ENCODE assay signal across 8 mouse cellular contexts in the genomic region with DNA sequence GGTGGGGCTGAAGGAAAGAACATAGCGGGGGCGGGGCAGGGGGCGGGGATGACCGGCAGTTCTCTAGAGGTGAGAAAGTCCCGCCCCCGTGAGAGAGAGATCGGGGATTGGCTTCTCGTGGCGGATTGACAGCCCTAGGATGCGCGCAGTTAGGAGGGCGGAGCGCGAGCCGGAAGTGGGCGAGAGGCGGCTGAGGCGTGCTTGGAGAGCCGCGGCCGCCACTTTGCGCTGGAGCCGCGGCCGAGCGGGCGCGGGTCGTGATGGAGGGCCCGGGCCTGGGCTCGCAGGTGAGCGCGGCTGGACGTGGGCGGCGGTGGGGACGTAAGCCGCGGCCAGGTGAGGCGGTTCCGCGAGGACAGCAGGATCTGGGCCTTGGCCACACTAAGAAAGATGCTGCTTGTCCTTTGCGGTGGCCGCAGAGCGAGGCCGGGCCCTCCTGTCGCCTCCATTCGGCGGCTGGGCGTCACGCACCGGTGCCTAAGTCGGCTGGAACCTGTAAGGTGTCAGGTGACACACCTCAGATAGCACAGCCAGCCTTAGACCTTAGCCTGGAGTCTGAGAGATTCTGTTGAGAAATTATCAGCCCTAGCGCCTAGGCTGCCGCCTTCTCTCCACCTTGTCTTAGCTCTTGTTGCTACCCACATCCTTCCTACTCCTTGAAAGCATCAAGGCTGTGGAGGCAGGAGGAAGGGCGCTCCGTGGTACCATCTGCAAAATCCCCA. TPM values are rescaled to one million over a fixed set of nuclear protein-coding genes. Genes with fewer than 3 reads are reported as not detected.
DNase-seq lines count a peak whose midpoint lies in the region; ATAC-seq and TF ChIP-seq lines count a peak whose summit lies in the region.

A gene (plus strand): TSS at position 153 of the 722 bp plus-strand sequence.

- peaks cover 2% of the 10 kb centered on the region for H3K27me3 ChIP-seq in megakaryocyte, embryonic 14.5 days (replicated peaks)

- peak; percentile 76 to 84 for DNase-seq in gastrocnemius, adult 8-10 months (ENCODE audit: low spot score in 2 of 2)
- DNase-seq in hindlimb bud, embryonic 11.5 days (ENCODE audit: extremely low spot score, low read depth, low spot score), result peak; percentile 54
- DNase-seq in left cerebral cortex, adult 8-10 months (ENCODE audit: low spot score in 2 of 2), result peak; percentile 70 to 93
- DNase-seq in right cerebral cortex, postnatal 10 days (ENCODE audit: low spot score in 2 of 2), result peak; percentile 96 to 97
- peak; percentile 80 for DNase-seq in urinary bladder, postnatal 25 days (ENCODE audit: low spot score)

- H3K36me3 ChIP-seq in megakaryocyte, embryonic 14.5 days (replicated peaks; ENCODE audit: low read length), result peaks cover 15% of the 10 kb centered on the region

- peak; percentile 98 for ATAC-seq in activated CD4-positive, CD25-positive, alpha-beta regulatory T cell, adult 4 months

- peak within 1 kb of the TSS; percentile 76 for H3K27ac ChIP-seq in cortical plate, adult 2 months (ENCODE audit: insufficient read depth, low read length)

- H3K4me1 ChIP-seq in cortical plate, adult 2 months (ENCODE audit: control insufficient read depth, insufficient read depth, low read length), result peaks cover 2% of the 10 kb centered on the region; the same call in 1 of the 2 replicates
- peaks cover 50% of the 10 kb centered on the region for H3K4me1 ChIP-seq in megakaryocyte, embryonic 14.5 days

- H3K4me3 ChIP-seq in cortical plate, adult 2 months (ENCODE audit: insufficient read depth, low read length), result peak within 1 kb of the TSS; percentile 83
- peak within 1 kb of the TSS; percentile 99 for H3K4me3 ChIP-seq in megakaryocyte, embryonic 14.5 days (replicated peaks)

- peak; percentile 50; the same call in 1 of the 2 replicates for TF ChIP-seq POLR2A in cortical plate, adult 2 months (IDR thresholded peaks at IDR 0.05; ENCODE audit: extremely low read depth, insufficient read depth, low read length)

- no peaks in the 10 kb centered on the region for H3K9me3 ChIP-seq in megakaryocyte, embryonic 14.5 days

- no peak for TF ChIP-seq CTCF in cortical plate, adult 2 months (IDR thresholded peaks at IDR 0.05; ENCODE audit: extremely low read depth, insufficient read depth, low read length)

RNA-seq across cellular contexts. Expression of the gene that starts here (rescaled TPM):
- polyA plus RNA-seq in activated CD4-positive, CD25-positive, alpha-beta regulatory T cell, adult 4 months (2017; shearing (Covaris generic)), result 10 to 100 TPM; 19.0 to 25.9 TPM
- polyA plus RNA-seq in cortical plate, adult 2 months (2012; rRNA removed), result 21.3 TPM in 2 replicates
- 1 to 10 TPM; 2.9 to 4.6 (median 3.6) TPM for total RNA-seq in gastrocnemius, adult 8-10 months (2022)
- 10 to 100 TPM; 23.4 to 28.3 (median 25.5) TPM for total RNA-seq in left cerebral cortex, adult 8-10 months (2022)
- 1.9 and 3.1 TPM in 2 replicates for polyA plus RNA-seq in megakaryocyte, embryonic 14.5 days (2012; ENCODE audit: insufficient read depth, low replicate concordance)

Comparison
In these comparisons a context has a peak if more than half of its experiments do, and no peak if none do; other contexts are left out.
1. Peak in every context shown above with its lines: DNase-seq, ATAC-seq, H3K4me3 ChIP-seq and H3K27ac ChIP-seq.
2. RNA of the gene that starts here (total RNA-seq): 23.4 to 28.3 TPM in left cerebral cortex, adult 8-10 months; 2.9 to 4.6 TPM in gastrocnemius, adult 8-10 months; every median in the first group is over 4 times any median in the second.